Mouse (Mus musculus) erythroblast, embryonic 14.5 days (primary cell): ENCODE data around the gene Aars2. TPM values are rescaled to one million over a fixed set of nuclear protein-coding genes. Genes with fewer than 3 reads are reported as not detected.

Experiments used
- H3K27me3 ChIP-seq: 2 replicates; pipeline ENCODE4 v1.6.1; 2012; ENCODE audit warnings: inconsistent platforms; ENCODE audit not compliant: control insufficient read depth
- H3K36me3 ChIP-seq: 2 replicates; pipeline ENCODE4 v1.6.1; 2012; ENCODE audit warnings: mild to moderate bottlenecking, inconsistent platforms; ENCODE audit not compliant: control insufficient read depth
- H3K4me1 ChIP-seq: 2 replicates; pipeline ENCODE4 v1.6.1; 2012; ENCODE audit warnings: inconsistent platforms; ENCODE audit not compliant: control insufficient read depth
- H3K4me3 ChIP-seq: replicated peaks from 2 replicates; pipeline ENCODE3; 2012; ENCODE audit warnings: moderate library complexity, mild to moderate bottlenecking, inconsistent platforms
- H3K9me3 ChIP-seq: 2 replicates; pipeline ENCODE4 v1.6.1; 2012; ENCODE audit warnings: low read length, inconsistent platforms, mixed read lengths; ENCODE audit not compliant: control insufficient read depth
- GATA1 ChIP-seq: IDR thresholded peaks from 2 replicates; pipeline ENCODE4 v1.6.1; 2012; ENCODE audit warnings: low read length, inconsistent platforms, mixed read lengths
- TAL1 ChIP-seq: IDR thresholded peaks from 3 replicates; pipeline ENCODE4 v1.6.1; 2012; ENCODE audit warnings: low read length, inconsistent platforms, mixed read lengths
- polyA plus RNA-seq: library from polyadenylated mRNA; stranded (reverse); fragments of >175 nt; gene quantifications from 2 replicates; pipeline ENCODE4 v1.2.3, GENCODE M21; 2012

Gene Aars2
- polyA plus RNA-seq, 1 experiment: 1.7 TPM

DNA sequence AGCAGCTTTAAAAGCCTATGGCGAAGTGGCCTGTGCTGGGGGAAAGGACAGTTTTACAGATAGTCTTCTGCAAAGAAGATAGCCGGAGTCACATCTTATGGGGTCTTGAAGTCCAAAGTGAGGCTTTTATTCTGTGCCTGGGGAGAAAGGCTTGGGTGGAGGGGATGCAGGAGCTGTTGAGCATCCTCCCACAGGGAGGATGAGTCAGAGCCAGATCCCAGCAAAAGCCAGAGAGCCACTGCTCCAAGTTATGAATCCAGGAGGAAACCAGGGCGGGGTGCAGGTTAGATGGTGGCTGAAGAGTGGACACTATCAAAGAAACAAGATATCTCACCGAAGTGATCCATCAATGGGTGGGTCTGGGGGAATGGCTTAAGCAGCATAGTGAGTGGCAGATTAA, 5.1 kb downstream of the Aars2 start:
- H3K27me3 ChIP-seq: no peaks in the 10 kb centered on the region
- peaks cover 12% of the 10 kb centered on the region for H3K4me1 ChIP-seq
- no peaks in the 10 kb centered on the region for H3K9me3 ChIP-seq
- H3K36me3 ChIP-seq: peaks cover 39% of the 10 kb centered on the region
- no peak for TF ChIP-seq TAL1
- TF ChIP-seq GATA1: no peak
- H3K4me3 ChIP-seq: no peak overlapping the region

DNA sequence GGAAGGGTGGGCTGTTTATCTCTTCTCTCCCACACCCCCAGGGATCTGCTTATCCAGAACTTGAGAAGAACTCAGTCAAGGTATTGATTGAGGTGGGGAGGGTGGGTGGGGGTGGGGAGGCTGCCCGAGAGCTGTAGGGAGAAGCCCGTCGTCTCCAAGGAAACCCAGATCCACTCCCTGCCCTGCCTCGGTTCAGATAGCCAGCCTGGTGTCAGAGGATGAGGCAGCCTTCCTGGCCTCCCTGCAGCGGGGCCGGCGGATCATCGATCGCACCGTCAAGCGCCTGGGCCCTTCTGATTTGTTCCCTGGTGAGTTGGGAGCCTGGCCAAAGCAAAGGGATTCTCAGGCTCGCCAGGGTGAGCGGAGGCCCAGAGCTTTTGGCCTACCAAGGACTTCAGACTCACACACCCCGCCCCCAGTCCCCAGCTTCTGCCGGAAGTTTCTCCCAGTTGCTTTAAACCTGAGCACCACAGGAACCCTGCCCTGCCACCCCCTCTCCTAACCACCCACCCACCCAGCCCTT, 8.6 kb downstream of the Aars2 start:
- H3K9me3 ChIP-seq: no peaks in the 10 kb centered on the region
- H3K4me1 ChIP-seq: no peaks in the 10 kb centered on the region
- no peak overlapping the region for H3K4me3 ChIP-seq
- peaks cover 57% of the 10 kb centered on the region for H3K36me3 ChIP-seq
- H3K27me3 ChIP-seq: no peaks in the 10 kb centered on the region
- no peak for TF ChIP-seq TAL1
- TF ChIP-seq GATA1: no peak

GRCm38 (mm10) chr17:45515806-45516205, 9.2 kb downstream of the Aars2 start:
- no peaks in the 10 kb centered on the region for H3K4me1 ChIP-seq
- TF ChIP-seq TAL1 (no peak), GATA1 (no peak)
- H3K27me3 ChIP-seq: no peaks in the 10 kb centered on the region
- H3K4me3 ChIP-seq: no peak overlapping the region
- no peaks in the 10 kb centered on the region for H3K9me3 ChIP-seq
- H3K36me3 ChIP-seq: peaks cover 55% of the 10 kb centered on the region

GRCm38 (mm10) chr17:45516488-45516887, 9.8 kb downstream of the Aars2 start:
- H3K27me3 ChIP-seq: no peaks in the 10 kb centered on the region
- H3K4me3 ChIP-seq: no peak overlapping the region
- TF ChIP-seq TAL1 (no peak), GATA1 (no peak)
- peaks cover 50% of the 10 kb centered on the region for H3K36me3 ChIP-seq
- H3K9me3 ChIP-seq: no peaks in the 10 kb centered on the region
- no peaks in the 10 kb centered on the region for H3K4me1 ChIP-seq

- Histone ChIP-seq H3K9me3 (no peaks in the 10 kb centered on the region), H3K27me3 (no peaks in the 10 kb centered on the region), H3K4me3 (no peak overlapping the region), H3K4me1 (no peaks in the 10 kb centered on the region), H3K36me3 (peaks cover 50% of the 10 kb centered on the region)
- TF ChIP-seq TAL1: no peak
- TF ChIP-seq GATA1: no peak
These were observed 10.5 kb downstream of the Aars2 start for GRCm38 (mm10) chr17:45517135-45517534.

- Histone ChIP-seq H3K4me3 (no peak overlapping the region), H3K4me1 (no peaks in the 10 kb centered on the region), H3K27me3 (0 out of 2 replicates have a peak, but pooled peaks cover 2% of the 10 kb centered on the region), H3K36me3 (peaks cover 50% of the 10 kb centered on the region), H3K9me3 (no peaks in the 10 kb centered on the region)
- TF ChIP-seq GATA1 (no peak), TAL1 (no peak)
These were observed 11.0 kb downstream of the Aars2 start for GRCm38 (mm10) chr17:45517549-45518215.

- no peak overlapping the region for H3K4me3 ChIP-seq
- H3K36me3 ChIP-seq: peaks cover 50% of the 10 kb centered on the region
- no peaks in the 10 kb centered on the region for H3K9me3 ChIP-seq
- TF ChIP-seq GATA1: no peak
- TF ChIP-seq TAL1: no peak
- peaks cover 5% of the 10 kb centered on the region for H3K4me1 ChIP-seq
- H3K27me3 ChIP-seq: peaks cover 12% of the 10 kb centered on the region
These were observed 12.3 kb downstream of the Aars2 start for GRCm38 (mm10) chr17:45518766-45519475.

DNA sequence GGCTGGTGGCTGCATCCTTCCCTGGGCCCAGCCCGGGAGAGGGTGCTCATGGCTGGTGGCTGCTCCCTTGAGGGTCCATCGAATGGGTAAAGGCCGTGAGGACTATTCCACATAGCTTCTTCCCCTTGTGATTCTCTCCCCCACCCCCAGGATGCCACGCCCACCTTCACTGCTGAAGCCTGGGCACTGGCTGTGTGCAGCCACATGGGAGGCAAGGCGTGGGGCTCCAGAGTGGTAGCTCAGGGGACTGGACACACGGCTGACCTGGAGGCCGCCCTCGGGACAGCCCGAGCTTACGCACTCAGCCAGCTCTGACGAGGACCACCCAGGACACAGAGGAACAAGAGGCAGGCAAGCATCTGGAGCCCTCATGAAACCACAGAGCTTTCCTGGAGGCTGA, 13.5 kb downstream of the Aars2 start:
- H3K27me3 ChIP-seq: peaks cover 20% of the 10 kb centered on the region
- H3K4me1 ChIP-seq: peaks cover 5% of the 10 kb centered on the region
- no peaks in the 10 kb centered on the region for H3K9me3 ChIP-seq
- TF ChIP-seq GATA1 (no peak), TAL1 (no peak)
- H3K4me3 ChIP-seq: no peak overlapping the region
- peaks cover 44% of the 10 kb centered on the region for H3K36me3 ChIP-seq

GRCm38 (mm10) chr17:45523263-45523662, 16.6 kb downstream of the Aars2 start, which contains the start of gene Tcte1:
TSS of gene Tcte1 (plus strand) at chr17:45523434.
- no peak within 1 kb of the TSS for H3K4me3 ChIP-seq
- peaks cover 34% of the 10 kb centered on the region for H3K27me3 ChIP-seq
- TF ChIP-seq GATA1: no peak
- TF ChIP-seq TAL1: no peak
- H3K36me3 ChIP-seq: peaks cover 21% of the 10 kb centered on the region
- H3K4me1 ChIP-seq: peaks cover 7% of the 10 kb centered on the region
- H3K9me3 ChIP-seq: no peaks in the 10 kb centered on the region
